Mouse (Mus musculus): ENCODE measurements at regions not wholly inside any gene's neighbourhood (a gene's known extent, or its start where the extent isn't known, plus 50 kb on each side); places are given as distances from the start of the nearest gene placed in this dataset.

- TF ChIP-seq POLR2A (IDR thresholded peaks at IDR 0.05; ENCODE audit: borderline replicate concordance, extremely low read depth, low read depth, low read length) (no peak), CTCF (IDR thresholded peaks at IDR 0.05; ENCODE audit: insufficient read depth, low read length) (no peak)
Measured at GRCm38 (mm10) chr12:69082051-69082450, 76.9 kb downstream of the Rps29 start.
